Mouse (Mus musculus): ENCODE measurements at regions not wholly inside any gene's neighbourhood (a gene's known extent, or its start where the extent isn't known, plus 50 kb on each side); places are given as distances from the start of the nearest gene placed in this dataset.
A peak's percentile ranks its signal among the peaks of the same experiment; 100 is the strongest.

- no peak overlapping the region for H3K9ac ChIP-seq (ENCODE audit: low read depth, low read length)
- H3K4me1 ChIP-seq (replicated peaks; ENCODE audit: control insufficient read depth, insufficient read depth, low read length) = no peaks in the 10 kb centered on the region
- H3K4me2 ChIP-seq (replicated peaks; ENCODE audit: low read depth, low read length) = no peak overlapping the region
- DNase-seq (ENCODE audit: low spot score) = peak; percentile 28
- no peaks in the 10 kb centered on the region for H3K36me3 ChIP-seq (ENCODE audit: control insufficient read depth, insufficient read depth, low read length)
- no peak overlapping the region for H3K4me3 ChIP-seq (ENCODE audit: low read depth, low read length)
- no peaks in the 10 kb centered on the region for H3K9me3 ChIP-seq (ENCODE audit: control insufficient read depth, low read length)
- no peak overlapping the region for H3K27ac ChIP-seq (ENCODE audit: low read depth, low read length)
- ATAC-seq (ENCODE audit: low FRiP score) = no peak
- H3K27me3 ChIP-seq (ENCODE audit: control insufficient read depth, insufficient read depth, low read length) = no peaks in the 10 kb centered on the region
- 72% methylated on average over 4 of the region's 4 CpGs for WGBS
Observed at GRCm38 (mm10) chr19:6652775-6653174, 109.9 kb upstream of the Slc22a12 start.

DNA sequence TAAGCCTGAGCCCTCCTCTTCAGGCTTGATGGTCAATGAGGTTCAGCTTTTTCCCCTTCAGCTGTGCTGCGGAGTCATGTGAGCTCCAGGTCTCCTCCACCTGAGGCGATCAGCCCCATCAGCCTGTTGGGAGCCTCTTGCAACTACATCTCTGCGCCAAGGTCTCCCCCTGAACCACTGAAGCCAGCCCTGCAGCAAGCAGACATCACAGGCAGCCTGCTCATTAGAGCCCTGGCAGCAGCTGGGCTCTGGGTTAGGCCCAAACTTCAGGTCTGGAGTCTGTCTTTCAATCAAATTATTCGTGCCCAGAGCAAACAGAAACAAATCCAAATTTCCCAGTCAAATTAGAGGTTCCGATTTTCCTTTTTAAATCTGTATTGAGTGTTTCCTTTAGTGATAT is 108.4 kb upstream of the Slc22a12 start:
- no peaks in the 10 kb centered on the region for H3K27me3 ChIP-seq (ENCODE audit: control insufficient read depth, insufficient read depth, low read length)
- ATAC-seq (ENCODE audit: low FRiP score) = no peak
- no peak overlapping the region for H3K4me3 ChIP-seq (ENCODE audit: low read depth, low read length)
- WGBS = 73% methylated on average over 5 of the region's 5 CpGs
- no peaks in the 10 kb centered on the region for H3K36me3 ChIP-seq (ENCODE audit: control insufficient read depth, insufficient read depth, low read length)
- no peak for DNase-seq (ENCODE audit: low spot score)
- no peak overlapping the region for H3K9ac ChIP-seq (ENCODE audit: low read depth, low read length)
- no peak overlapping the region for H3K4me2 ChIP-seq (replicated peaks; ENCODE audit: low read depth, low read length)
- no peak overlapping the region for H3K27ac ChIP-seq (ENCODE audit: low read depth, low read length)
- no peaks in the 10 kb centered on the region for H3K9me3 ChIP-seq (ENCODE audit: control insufficient read depth, low read length)
- no peaks in the 10 kb centered on the region for H3K4me1 ChIP-seq (replicated peaks; ENCODE audit: control insufficient read depth, insufficient read depth, low read length)

- no peaks in the 10 kb centered on the region for H3K4me1 ChIP-seq (replicated peaks; ENCODE audit: control insufficient read depth, insufficient read depth, low read length)
- H3K4me2 ChIP-seq (replicated peaks; ENCODE audit: low read depth, low read length) = no peak overlapping the region
- H3K4me3 ChIP-seq (ENCODE audit: low read depth, low read length) = no peak overlapping the region
- no peak overlapping the region for H3K27ac ChIP-seq (ENCODE audit: low read depth, low read length)
- H3K9ac ChIP-seq (ENCODE audit: low read depth, low read length) = no peak overlapping the region
- 90% methylated on average over 4 of the region's 4 CpGs for WGBS
- no peaks in the 10 kb centered on the region for H3K36me3 ChIP-seq (ENCODE audit: control insufficient read depth, insufficient read depth, low read length)
- ATAC-seq (ENCODE audit: low FRiP score) = no peak
- no peaks in the 10 kb centered on the region for H3K9me3 ChIP-seq (ENCODE audit: control insufficient read depth, low read length)
- no peaks in the 10 kb centered on the region for H3K27me3 ChIP-seq (ENCODE audit: control insufficient read depth, insufficient read depth, low read length)
- DNase-seq (ENCODE audit: low spot score) = no peak
Observed at GRCm38 (mm10) chr19:6649885-6650284, 107.1 kb upstream of the Slc22a12 start.

GRCm38 (mm10) chr19:6647686-6648085 is 104.9 kb upstream of the Slc22a12 start:
- H3K27ac ChIP-seq (ENCODE audit: low read depth, low read length) = no peak overlapping the region
- ATAC-seq (ENCODE audit: low FRiP score) (no peak), DNase-seq (ENCODE audit: low spot score) (no peak)
- no peak overlapping the region for H3K4me3 ChIP-seq (ENCODE audit: low read depth, low read length)
- no peaks in the 10 kb centered on the region for H3K36me3 ChIP-seq (ENCODE audit: control insufficient read depth, insufficient read depth, low read length)
- H3K9me3 ChIP-seq (ENCODE audit: control insufficient read depth, low read length) = no peaks in the 10 kb centered on the region
- WGBS = 87% methylated on average over 4 of the region's 4 CpGs
- no peak overlapping the region for H3K9ac ChIP-seq (ENCODE audit: low read depth, low read length)
- H3K4me2 ChIP-seq (replicated peaks; ENCODE audit: low read depth, low read length) = no peak overlapping the region
- no peaks in the 10 kb centered on the region for H3K27me3 ChIP-seq (ENCODE audit: control insufficient read depth, insufficient read depth, low read length)
- no peaks in the 10 kb centered on the region for H3K4me1 ChIP-seq (replicated peaks; ENCODE audit: control insufficient read depth, insufficient read depth, low read length)

DNA sequence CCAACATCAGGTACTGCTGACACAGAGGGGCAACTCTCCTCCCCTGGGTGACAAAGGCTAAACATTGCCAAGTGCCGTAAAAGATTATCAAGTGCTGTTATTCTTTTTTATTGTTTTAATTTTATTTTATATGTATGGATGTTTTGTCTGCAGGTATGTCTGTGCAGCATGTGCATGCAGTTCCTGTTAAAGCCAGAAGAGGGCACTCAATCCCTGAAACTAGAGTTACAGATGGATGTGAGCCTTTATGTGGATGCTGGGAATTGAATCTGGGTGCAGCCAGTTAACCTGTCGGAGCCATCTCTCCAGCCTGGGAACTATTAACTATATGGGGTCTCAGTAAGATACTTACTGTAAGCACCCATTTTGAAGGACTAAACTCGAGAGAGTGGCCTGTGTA is 104.4 kb upstream of the Slc22a12 start:
- Histone ChIP-seq H3K27me3 (ENCODE audit: control insufficient read depth, insufficient read depth, low read length) (no peaks in the 10 kb centered on the region), H3K9me3 (ENCODE audit: control insufficient read depth, low read length) (no peaks in the 10 kb centered on the region), H3K4me1 (replicated peaks; ENCODE audit: control insufficient read depth, insufficient read depth, low read length) (no peaks in the 10 kb centered on the region), H3K4me3 (ENCODE audit: low read depth, low read length) (no peak overlapping the region), H3K36me3 (ENCODE audit: control insufficient read depth, insufficient read depth, low read length) (no peaks in the 10 kb centered on the region), H3K9ac (ENCODE audit: low read depth, low read length) (no peak overlapping the region), H3K27ac (ENCODE audit: low read depth, low read length) (no peak overlapping the region), H3K4me2 (replicated peaks; ENCODE audit: low read depth, low read length) (no peak overlapping the region)
- ATAC-seq (ENCODE audit: low FRiP score) = no peak
- DNase-seq (ENCODE audit: low spot score) = no peak
- 92% methylated on average over 3 of the region's 3 CpGs for WGBS

DNA sequence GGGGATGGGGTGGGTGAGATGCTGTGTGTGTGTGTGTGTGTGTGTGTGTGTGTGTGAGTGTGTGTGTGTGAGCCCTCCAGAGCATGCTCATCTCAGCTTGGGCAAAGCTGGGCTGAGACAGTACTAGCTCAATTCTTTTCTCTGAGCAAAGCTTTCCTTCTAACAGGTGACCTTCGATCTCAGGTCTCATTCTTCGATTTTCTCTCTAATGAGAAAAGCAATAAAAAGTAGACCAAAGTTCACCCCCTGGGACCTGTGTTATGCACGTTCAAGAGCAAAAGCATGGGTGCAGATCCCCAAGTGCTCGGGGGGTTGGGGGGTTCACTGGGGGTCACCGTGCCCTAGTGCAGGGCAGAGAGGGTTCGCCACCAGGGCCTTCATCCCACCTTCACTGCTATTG is 103.1 kb upstream of the Slc22a12 start:
- Histone ChIP-seq H3K4me1 (replicated peaks; ENCODE audit: control insufficient read depth, insufficient read depth, low read length) (no peaks in the 10 kb centered on the region), H3K27ac (ENCODE audit: low read depth, low read length) (no peak overlapping the region), H3K36me3 (ENCODE audit: control insufficient read depth, insufficient read depth, low read length) (no peaks in the 10 kb centered on the region), H3K27me3 (ENCODE audit: control insufficient read depth, insufficient read depth, low read length) (no peaks in the 10 kb centered on the region), H3K9ac (ENCODE audit: low read depth, low read length) (no peak overlapping the region), H3K4me2 (replicated peaks; ENCODE audit: low read depth, low read length) (no peak overlapping the region), H3K9me3 (ENCODE audit: control insufficient read depth, low read length) (no peaks in the 10 kb centered on the region), H3K4me3 (ENCODE audit: low read depth, low read length) (no peak overlapping the region)
- DNase-seq (ENCODE audit: low spot score) = no peak
- ATAC-seq (ENCODE audit: low FRiP score) = no peak
- 94% methylated on average over 6 of the region's 6 CpGs for WGBS

DNA sequence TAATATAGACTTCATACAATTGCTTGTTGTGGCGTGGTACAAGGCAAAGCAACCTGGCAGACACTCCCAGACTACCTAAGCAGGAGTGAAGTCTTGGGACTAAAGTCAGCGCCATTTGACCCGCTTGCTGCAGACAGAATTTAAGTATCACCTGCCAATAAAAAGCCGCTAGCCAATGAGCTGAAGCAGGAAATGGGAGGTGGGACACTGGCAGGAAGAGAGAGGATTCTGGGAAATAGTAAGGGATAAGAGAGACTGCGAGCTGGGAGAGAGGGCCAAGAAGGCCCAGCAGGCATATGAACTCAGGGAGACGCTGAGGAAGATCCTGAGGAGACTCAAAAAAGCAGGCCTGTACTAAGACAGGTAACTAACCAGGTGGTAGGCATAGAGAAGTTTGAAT is 102.0 kb upstream of the Slc22a12 start:
- Histone ChIP-seq H3K4me3 (ENCODE audit: low read depth, low read length) (no peak overlapping the region), H3K27me3 (ENCODE audit: control insufficient read depth, insufficient read depth, low read length) (no peaks in the 10 kb centered on the region), H3K4me2 (replicated peaks; ENCODE audit: low read depth, low read length) (no peak overlapping the region), H3K9ac (ENCODE audit: low read depth, low read length) (no peak overlapping the region), H3K9me3 (ENCODE audit: control insufficient read depth, low read length) (no peaks in the 10 kb centered on the region), H3K36me3 (ENCODE audit: control insufficient read depth, insufficient read depth, low read length) (no peaks in the 10 kb centered on the region), H3K4me1 (replicated peaks; ENCODE audit: control insufficient read depth, insufficient read depth, low read length) (no peaks in the 10 kb centered on the region), H3K27ac (ENCODE audit: low read depth, low read length) (no peak overlapping the region)
- DNase-seq (ENCODE audit: low spot score) (no peak), ATAC-seq (ENCODE audit: low FRiP score) (no peak)
- WGBS = 85% methylated on average over 6 of the region's 6 CpGs

- no peak for DNase-seq (ENCODE audit: low spot score)
- Histone ChIP-seq H3K9ac (ENCODE audit: low read depth, low read length) (no peak overlapping the region), H3K9me3 (ENCODE audit: control insufficient read depth, low read length) (no peaks in the 10 kb centered on the region), H3K4me1 (replicated peaks; ENCODE audit: control insufficient read depth, insufficient read depth, low read length) (no peaks in the 10 kb centered on the region), H3K4me3 (ENCODE audit: low read depth, low read length) (no peak overlapping the region), H3K36me3 (ENCODE audit: control insufficient read depth, insufficient read depth, low read length) (no peaks in the 10 kb centered on the region), H3K27me3 (ENCODE audit: control insufficient read depth, insufficient read depth, low read length) (no peaks in the 10 kb centered on the region), H3K27ac (ENCODE audit: low read depth, low read length) (no peak overlapping the region), H3K4me2 (replicated peaks; ENCODE audit: low read depth, low read length) (no peak overlapping the region)
- WGBS = 89% methylated on average over 7 of the region's 7 CpGs
- ATAC-seq (ENCODE audit: low FRiP score) = no peak
Observed at GRCm38 (mm10) chr19:6639681-6640080, 96.8 kb upstream of the Slc22a12 start.

DNA sequence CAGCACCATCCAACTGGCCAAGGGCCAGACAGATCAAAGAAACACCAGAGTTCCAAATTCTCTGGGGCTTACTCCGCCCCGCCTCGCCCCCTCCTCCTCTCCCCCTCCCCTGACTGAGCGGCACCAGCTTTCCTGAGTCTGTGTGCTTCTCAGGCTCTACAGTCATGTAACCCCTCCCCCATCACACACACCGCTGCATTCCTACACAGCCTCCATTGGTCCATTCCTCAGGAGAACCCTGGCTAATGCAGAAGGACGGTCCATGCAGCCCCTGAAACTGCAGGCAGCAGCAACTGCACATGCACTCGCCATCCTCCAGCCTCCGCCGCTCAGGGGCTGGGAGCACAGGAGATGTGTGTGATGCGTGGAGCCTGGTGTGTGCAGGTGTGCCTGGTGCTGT is 90.6 kb upstream of the Slc22a12 start:
- no peaks in the 10 kb centered on the region for H3K27me3 ChIP-seq (ENCODE audit: control insufficient read depth, insufficient read depth, low read length)
- H3K4me3 ChIP-seq (ENCODE audit: low read depth, low read length) = no peak overlapping the region
- WGBS = 62% methylated on average over 10 of the region's 10 CpGs
- no peak overlapping the region for H3K9ac ChIP-seq (ENCODE audit: low read depth, low read length)
- no peaks in the 10 kb centered on the region for H3K9me3 ChIP-seq (ENCODE audit: control insufficient read depth, low read length)
- H3K4me2 ChIP-seq (replicated peaks; ENCODE audit: low read depth, low read length) = no peak overlapping the region
- DNase-seq (ENCODE audit: low spot score) = peak; percentile 25
- no peak for ATAC-seq (ENCODE audit: low FRiP score)
- no peaks in the 10 kb centered on the region for H3K4me1 ChIP-seq (replicated peaks; ENCODE audit: control insufficient read depth, insufficient read depth, low read length)
- no peaks in the 10 kb centered on the region for H3K36me3 ChIP-seq (ENCODE audit: control insufficient read depth, insufficient read depth, low read length)
- no peak overlapping the region for H3K27ac ChIP-seq (ENCODE audit: low read depth, low read length)
